Mouse (Mus musculus): ENCODE measurements around the gene Ints6. TPM values are rescaled to one million over a fixed set of nuclear protein-coding genes. Genes with fewer than 3 reads are reported as not detected.

The Ints6 gene
- 69.2 TPM for polyA plus RNA-seq (2017; shearing (Covaris generic))

DNA sequence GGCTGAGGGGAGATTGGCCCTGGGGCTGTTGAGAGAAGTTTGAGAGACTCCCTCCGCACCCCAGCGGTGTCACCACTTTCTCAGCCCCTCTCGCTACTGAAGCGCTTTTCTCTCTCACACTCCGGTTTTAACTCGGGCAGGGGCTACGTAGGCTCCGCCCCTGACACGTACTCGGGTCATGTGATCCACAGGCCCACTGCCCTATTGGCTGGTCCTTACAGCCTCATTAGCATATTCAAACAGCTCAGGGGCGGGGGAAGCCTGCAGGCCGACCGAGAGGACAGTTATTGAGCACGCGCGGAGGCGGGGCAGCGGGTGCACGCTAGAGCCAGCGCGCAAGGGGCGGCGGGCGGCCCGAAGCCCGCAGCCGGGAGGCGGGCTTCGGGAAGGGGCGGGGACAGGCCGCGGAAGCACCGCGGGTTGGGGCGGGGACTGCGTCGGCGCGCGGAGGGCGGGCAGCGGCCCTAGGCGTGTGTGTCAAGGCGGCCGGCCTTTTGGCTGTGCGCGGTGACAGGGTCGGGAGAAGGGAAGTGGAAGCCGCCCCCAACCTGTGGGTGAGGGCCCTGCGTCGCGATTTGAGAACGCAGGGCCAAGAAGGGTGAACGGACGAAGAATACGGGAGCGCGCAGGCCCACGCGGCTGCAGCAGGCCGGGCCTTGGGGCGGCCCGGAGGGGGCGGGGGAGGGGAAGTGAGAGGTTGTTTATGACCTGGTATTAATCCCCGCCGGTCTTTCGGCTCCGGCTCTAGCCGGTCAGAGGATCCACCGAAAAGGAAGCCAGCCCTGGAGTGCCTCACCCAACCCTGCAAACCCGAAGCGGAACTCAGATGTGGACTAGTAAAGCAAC lies at the start of gene Ints6:
Gene Ints6 (minus strand): TSS at position 134 of the 846 bp plus-strand sequence.

DNA sequence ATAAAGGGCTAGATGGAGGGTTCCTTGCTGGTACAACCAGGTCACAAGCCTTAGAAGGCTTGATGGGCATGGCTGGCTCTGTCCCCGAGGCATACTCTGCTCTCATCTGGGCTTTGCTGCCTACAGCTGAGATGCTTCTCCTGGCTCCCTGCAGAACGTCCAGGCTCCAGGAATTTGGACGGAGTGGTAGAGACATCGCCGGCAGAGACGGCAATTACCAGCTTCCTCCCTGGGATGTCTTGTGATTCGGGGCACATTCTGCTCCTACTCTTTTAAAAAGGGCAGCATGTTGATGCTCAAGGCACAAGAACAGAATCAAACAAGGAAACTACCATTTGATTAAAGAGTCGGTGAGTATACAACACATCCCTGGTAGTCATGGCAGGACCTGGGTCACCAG lies 97.6 kb downstream of the Ints6 start, which contains the start of gene Serpine3:
Gene Serpine3 (plus strand): TSS at position 301 of the 400 bp plus-strand sequence.

Other genes with a start within 250 kb of the Ints6 start
- not detected for gene Fam124a, start 205.4 kb downstream of the Ints6 start, polyA plus RNA-seq (2017; shearing (Covaris generic))
- gene Gm4131, start 194.2 kb downstream of the Ints6 start, polyA plus RNA-seq (2017; shearing (Covaris generic)) = not detected
- gene Serpine3, start 97.5 kb downstream of the Ints6 start, polyA plus RNA-seq (2017; shearing (Covaris generic)) = not detected
- 7.4 TPM for gene Wdfy2, start 76.5 kb upstream of the Ints6 start, polyA plus RNA-seq (2017; shearing (Covaris generic))
- gene Defb48, start 223.3 kb upstream of the Ints6 start, polyA plus RNA-seq (2017; shearing (Covaris generic)) = not detected
- gene Defb47, start 236.9 kb upstream of the Ints6 start, polyA plus RNA-seq (2017; shearing (Covaris generic)) = not detected